ENCODE assay signal across 27 mouse cellular contexts in the genomic region with DNA sequence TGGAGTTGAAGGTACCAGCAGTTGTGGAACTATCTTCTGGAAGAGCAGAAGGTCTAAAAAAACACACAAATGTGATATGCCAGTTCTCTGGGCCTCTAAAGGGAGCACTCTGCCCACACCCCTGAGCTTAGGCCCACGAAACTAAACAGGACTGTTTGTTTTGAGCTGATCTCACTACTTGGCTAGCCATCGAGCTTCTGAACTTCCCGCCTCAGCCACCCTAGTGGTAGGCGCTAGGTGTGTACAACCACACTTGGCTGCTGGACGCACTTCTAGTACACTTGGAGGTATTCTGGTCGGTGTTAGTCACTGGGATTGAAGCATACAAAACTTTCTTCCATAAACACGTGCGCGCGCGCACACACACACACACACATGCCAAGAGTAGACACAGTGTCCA. TPM values are rescaled to one million over a fixed set of nuclear protein-coding genes. Genes with fewer than 3 reads are reported as not detected.
"Had no signal": no experiment of that assay in that cellular context is flagged by ENCODE, and none has a peak within 500 bp of the region (broad histone marks: within the 10 kb centered on the region; RNA-seq: fewer than 3 reads in every experiment).

No protein-coding gene starts in this region.

- H3K27ac ChIP-seq: liver, embryonic 13.5 days; liver, embryonic 15.5 days; lung, embryonic 15.5 days; midbrain, embryonic 10.5 days; midbrain, embryonic 12.5 days; neural tube, embryonic 13.5 days; neural tube, embryonic 15.5 days had no signal

- H3K9me3 ChIP-seq: liver, embryonic 13.5 days; liver, embryonic 15.5 days; lung, embryonic 15.5 days; midbrain, embryonic 10.5 days; midbrain, embryonic 12.5 days; neural tube, embryonic 13.5 days; neural tube, embryonic 15.5 days had no signal

- ATAC-seq: midbrain, embryonic 16.5 days had no signal

- DNase-seq: liver, embryonic 13.5 days; lung, postnatal 10 days; midbrain, embryonic 14.5 days; retina, postnatal 1 day; right cerebral cortex, adult 18-20 months; right cerebral cortex, postnatal 25 days; right cerebral cortex, postnatal 4 days; spleen, adult 18-20 months; thymus, adult 2 months; thymus, postnatal 25 days; thymus, postnatal 4 days had no signal

- H3K9ac ChIP-seq: liver, embryonic 13.5 days; liver, embryonic 15.5 days; lung, embryonic 15.5 days; midbrain, embryonic 12.5 days; neural tube, embryonic 13.5 days; neural tube, embryonic 15.5 days had no signal

- H3K4me1 ChIP-seq: lung, embryonic 15.5 days; midbrain, embryonic 10.5 days; midbrain, embryonic 12.5 days; neural tube, embryonic 13.5 days; neural tube, embryonic 15.5 days had no signal

- H3K27me3 ChIP-seq: liver, embryonic 13.5 days; liver, embryonic 15.5 days; lung, embryonic 15.5 days; midbrain, embryonic 12.5 days; neural tube, embryonic 13.5 days; neural tube, embryonic 15.5 days had no signal

- H3K4me3 ChIP-seq: liver, embryonic 13.5 days; liver, embryonic 15.5 days; lung, embryonic 15.5 days; midbrain, embryonic 10.5 days; midbrain, embryonic 12.5 days; myocyte; neural tube, embryonic 13.5 days; neural tube, embryonic 15.5 days had no signal

- H3K4me2 ChIP-seq: liver, embryonic 13.5 days; liver, embryonic 15.5 days; lung, embryonic 15.5 days; midbrain, embryonic 12.5 days; neural tube, embryonic 13.5 days; neural tube, embryonic 15.5 days had no signal

RNA-seq across cellular contexts. Expression of a gene that starts 7.8 kb away (rescaled TPM):
- total RNA-seq: megakaryocyte-erythroid progenitor cell, adult 5-6 weeks had no signal
- polyA plus RNA-seq: liver, embryonic 13.5 days; liver, embryonic 15.5 days; midbrain, embryonic 10.5 days; midbrain, embryonic 14.5 days; neural tube, embryonic 11.5 days had no signal

RNA-seq across cellular contexts. Expression of a gene that starts 11.1 kb away (rescaled TPM):
- total RNA-seq: megakaryocyte, adult 5-6 weeks; megakaryocyte-erythroid progenitor cell, adult 5-6 weeks had no signal
- polyA plus RNA-seq: liver, embryonic 13.5 days; liver, embryonic 15.5 days; lung, embryonic 15.5 days; midbrain, embryonic 10.5 days; midbrain, embryonic 12.5 days; midbrain, embryonic 14.5 days; midbrain, embryonic 16.5 days; myocyte; neural tube, embryonic 11.5 days; neural tube, embryonic 13.5 days; neural tube, embryonic 15.5 days; small intestine, adult 2 months; stomach, embryonic 14.5 days; stomach, embryonic 16.5 days; thymus, adult 2 months; urinary bladder, adult 2 months had no signal

RNA-seq across cellular contexts. Expression of a gene that starts 14.9 kb away (rescaled TPM):
- polyA plus RNA-seq: midbrain, embryonic 10.5 days; midbrain, embryonic 12.5 days; midbrain, embryonic 14.5 days; midbrain, embryonic 16.5 days; myocyte; neural tube, embryonic 11.5 days; neural tube, embryonic 13.5 days; neural tube, embryonic 15.5 days; testis, adult 2 months had no signal
